Mouse (Mus musculus) MEL (cell line): ENCODE results near the gene Cby3. TPM values are rescaled to one million over a fixed set of nuclear protein-coding genes. Genes with fewer than 3 reads are reported as not detected.

Experiments
- DNase-seq: peaks from one replicate; pipeline ENCODE4 v3.0.0; 2011; ENCODE audit warnings: low read depth, low spot score
- H3K27ac ChIP-seq: 2 replicates; pipeline ENCODE4 v1.5.1; 2012; ENCODE audit warnings: low read depth, mild to moderate bottlenecking, control low read depth, low read length, moderate library complexity; ENCODE audit not compliant: control insufficient read depth
- H3K27me3 ChIP-seq, 2 experiments: fragments of 150-350 bp in 1 of 2; sonication (generic) in 1 of 2; 2 replicates each; pipeline ENCODE4 v1.6.1; 2012; ENCODE audit warnings: low read length in 2 of 2, mild to moderate bottlenecking in 2 of 2, improper control_type of control experiment in 1 of 2, moderate library complexity in 1 of 2; ENCODE audit not compliant: insufficient read depth in 2 of 2, control insufficient read depth in 1 of 2
- H3K36me3 ChIP-seq, 2 experiments: 2 replicates each; pipeline ENCODE4 v1.6.1; 2012 to 2014; ENCODE audit warnings: low read length in 2 of 2, improper control_type of control experiment in 1 of 2, inconsistent platforms in 1 of 2, mild to moderate bottlenecking in 1 of 2; ENCODE audit not compliant: insufficient read depth in 2 of 2, control insufficient read depth in 1 of 2
- H3K4me1 ChIP-seq, 2 experiments: fragments of 150-350 bp in 1 of 2; sonication (generic) in 1 of 2; 2 replicates each; pipeline ENCODE4 v1.6.1; 2012; ENCODE audit warnings: low read length in 2 of 2, improper control_type of control experiment in 1 of 2, mild to moderate bottlenecking in 1 of 2; ENCODE audit not compliant: insufficient read depth in 2 of 2, control insufficient read depth in 1 of 2
- H3K4me3 ChIP-seq, 2 experiments: fragments of 150-350 bp in 1 of 2; sonication (generic) in 1 of 2; 2 replicates each; pipeline ENCODE4 v1.5.1; 2012; ENCODE audit warnings: low read depth in 2 of 2, low read length in 2 of 2, mild to moderate bottlenecking in 2 of 2, moderate library complexity in 2 of 2, control low read depth in 1 of 2, improper control_type of control experiment in 1 of 2; ENCODE audit not compliant: control insufficient read depth in 1 of 2, insufficient read depth in 1 of 2
- H3K79me2 ChIP-seq: 2 replicates; pipeline ENCODE4 v1.6.1; 2012; ENCODE audit warnings: mild to moderate bottlenecking, low read length, moderate library complexity; ENCODE audit not compliant: control insufficient read depth, poor library complexity, insufficient read depth
- H3K9ac ChIP-seq: 2 replicates; pipeline ENCODE4 v1.6.1; 2012; ENCODE audit warnings: low read depth, mild to moderate bottlenecking, control low read depth, low read length, moderate library complexity; ENCODE audit not compliant: control insufficient read depth, poor library complexity, severe bottlenecking
- H3K9me3 ChIP-seq: fragments of 150-350 bp; sonication (generic); replicated peaks from 2 replicates; pipeline ENCODE4 v1.6.1; 2012; ENCODE audit warnings: mild to moderate bottlenecking, low read length, improper control_type of control experiment, moderate library complexity; ENCODE audit not compliant: insufficient read depth
- BHLHE40 ChIP-seq: IDR thresholded peaks from 2 replicates; pipeline ENCODE4 v1.6.1; 2012; ENCODE audit warnings: low read depth, mild to moderate bottlenecking, inconsistent platforms, low read length, improper control_type of control experiment, borderline replicate concordance
- CTCF ChIP-seq, 3 experiments: IDR thresholded peaks in 2 of 3; conservative IDR thresholded peaks in 1 of 3; 2 replicates each; pipeline ENCODE4 v1.5.1; 2011 to 2012; ENCODE audit warnings: low read length in 3 of 3, low read depth in 2 of 3, mild to moderate bottlenecking in 2 of 3, improper control_type of control experiment in 1 of 3, inconsistent platforms in 1 of 3, mixed read lengths in 1 of 3, moderate library complexity in 1 of 3; ENCODE audit not compliant: control insufficient read depth in 1 of 3, insufficient read depth in 1 of 3, poor library complexity in 1 of 3, severe bottlenecking in 1 of 3
- ETS1 ChIP-seq: IDR thresholded peaks from 2 replicates; pipeline ENCODE4 v1.6.1; 2012; ENCODE audit warnings: low read depth, mild to moderate bottlenecking, inconsistent platforms, low read length, improper control_type of control experiment, moderate library complexity
- GABPA ChIP-seq: IDR thresholded peaks from 2 replicates; pipeline ENCODE4 v1.6.1; 2012; ENCODE audit warnings: low read depth, mild to moderate bottlenecking, inconsistent platforms, low read length, improper control_type of control experiment, moderate library complexity
- JUND ChIP-seq: IDR thresholded peaks from 2 replicates; pipeline ENCODE4 v1.6.1; 2011; ENCODE audit warnings: low read depth, mild to moderate bottlenecking, improper control_type of control experiment, low read length
- MAZ ChIP-seq: IDR thresholded peaks from 2 replicates; pipeline ENCODE4 v1.6.1; 2012; ENCODE audit warnings: low read depth, mild to moderate bottlenecking, inconsistent platforms, low read length, improper control_type of control experiment
- MYC ChIP-seq: IDR thresholded peaks from 2 replicates; pipeline ENCODE4 v1.6.1; 2011; ENCODE audit warnings: low read depth, mild to moderate bottlenecking, low read length, improper control_type of control experiment, moderate library complexity
- POLR2AphosphoS5 ChIP-seq: IDR thresholded peaks from 2 replicates; pipeline ENCODE4 v1.6.1; 2012; ENCODE audit warnings: low read depth, borderline replicate concordance, mild to moderate bottlenecking, inconsistent platforms, low read length, moderate library complexity, mixed read lengths
- RAD21 ChIP-seq: IDR thresholded peaks from 2 replicates; pipeline ENCODE4 v1.6.1; 2011; ENCODE audit warnings: mild to moderate bottlenecking, low read depth, low read length, improper control_type of control experiment
- RCOR1 ChIP-seq: IDR thresholded peaks from 2 replicates; pipeline ENCODE4 v1.6.1; 2012; ENCODE audit warnings: low read depth, mild to moderate bottlenecking, inconsistent platforms, low read length, improper control_type of control experiment
- SMC3 ChIP-seq: IDR thresholded peaks from 2 replicates; pipeline ENCODE4 v1.6.1; 2011; ENCODE audit warnings: low read depth, low read length, improper control_type of control experiment
- TAL1 ChIP-seq: IDR thresholded peaks from 2 replicates; pipeline ENCODE4 v1.6.1; 2012; ENCODE audit warnings: mild to moderate bottlenecking, inconsistent platforms, low read length, moderate library complexity, mixed read lengths
- TBP ChIP-seq: IDR thresholded peaks from 2 replicates; pipeline ENCODE4 v1.8.0; 2011; ENCODE audit warnings: low read depth, low read length, improper control_type of control experiment
- TCF12 ChIP-seq: IDR thresholded peaks from 2 replicates; pipeline ENCODE4 v1.6.1; 2014; ENCODE audit warnings: low read depth, mild to moderate bottlenecking, inconsistent platforms, low read length, improper control_type of control experiment, moderate library complexity
- USF1 ChIP-seq: IDR thresholded peaks from 2 replicates; pipeline ENCODE4 v1.6.1; 2014; ENCODE audit warnings: low read depth, mild to moderate bottlenecking, inconsistent platforms, low read length, improper control_type of control experiment, moderate library complexity
- USF2 ChIP-seq, 2 experiments: IDR thresholded peaks; 2 replicates each; pipeline ENCODE4 v1.6.1; 2011 to 2012; ENCODE audit warnings: improper control_type of control experiment in 2 of 2, low read length in 2 of 2, borderline replicate concordance in 1 of 2, inconsistent platforms in 1 of 2, low read depth in 1 of 2, mild to moderate bottlenecking in 1 of 2; ENCODE audit not compliant: insufficient read depth in 1 of 2
- ZC3H11A ChIP-seq: IDR thresholded peaks from 2 replicates; pipeline ENCODE4 v1.6.1; 2012; ENCODE audit warnings: low read depth, mild to moderate bottlenecking, inconsistent platforms, low read length, improper control_type of control experiment
- ZKSCAN1 ChIP-seq: IDR thresholded peaks from 2 replicates; pipeline ENCODE4 v1.6.1; 2012; ENCODE audit warnings: low read depth, mild to moderate bottlenecking, inconsistent platforms, low read length, improper control_type of control experiment, moderate library complexity
- polyA plus RNA-seq, 2 experiments: library from polyadenylated mRNA; stranded (reverse) in 1 of 2; unstranded in 1 of 2; fragments of >175 nt in 1 of 2; fragments of >200 nt in 1 of 2; gene quantifications; 2 replicates each; pipeline versions ENCODE4 v1.2.1 to v1.2.4; 2012; ENCODE audit warnings: low replicate concordance in 2 of 2, low read depth in 1 of 2; ENCODE audit not compliant: insufficient read length in 2 of 2, insufficient read depth in 1 of 2, missing spikeins in 1 of 2
- total RNA-seq: library from RNA; depleted of rRNA; stranded (reverse); fragments of 300-350 nt; gene quantifications from 2 replicates; pipeline ENCODE4 v1.2.3, GENCODE M21; 2012

The Cby3 gene
- total and polyA plus RNA-seq, 3 experiments, result 0.23 to 0.31 TPM; not detected in 1

- no peaks in the 10 kb centered on the region for H3K9me3 ChIP-seq
- H3K4me1 ChIP-seq, result peaks cover 11 to 25% of the 10 kb centered on the region in 2 experiments
- TF ChIP-seq JUND (no peak), CTCF (IDR thresholded peaks at IDR 0.05 in 2 of 3, conservative IDR thresholded peaks at IDR 0.05 in 1 of 3; ENCODE audit: control insufficient read depth in 1 of 3, insufficient read depth in 1 of 3, low read depth in 2 of 3, low read length in 3 of 3, poor library complexity in 1 of 3, severe bottlenecking in 1 of 3) (no peak), ZC3H11A (no peak), USF1 (no peak), USF2 (IDR thresholded peaks at IDR 0.05; ENCODE audit: borderline replicate concordance in 1 of 2, insufficient read depth in 1 of 2, low read depth in 1 of 2, low read length in 2 of 2) (no peak), ETS1 (no peak), RCOR1 (no peak), TCF12 (no peak), POLR2AphosphoS5 (no peak), TBP (no peak), RAD21 (no peak), MAZ (no peak), SMC3 (no peak)
- no peak overlapping the region for H3K4me3 ChIP-seq
- no peak overlapping the region for H3K9ac ChIP-seq
- peaks cover 22% of the 10 kb centered on the region for H3K79me2 ChIP-seq
- H3K27ac ChIP-seq, result no peak overlapping the region
- H3K27me3 ChIP-seq, result no peaks in the 10 kb centered on the region
- H3K36me3 ChIP-seq, result peaks cover 9 to 29% of the 10 kb centered on the region in 2 experiments
- DNase-seq, result no peak
These were observed 20.2 kb downstream of the Cby3 start for GRCm38 (mm10) chr11:50374286-50375015.

- DNase-seq, result no peak
- Histone ChIP-seq H3K9ac (no peak overlapping the region), H3K4me3 (no peak overlapping the region), H3K79me2 (peaks cover 27% of the 10 kb centered on the region), H3K27me3 (no peaks in the 10 kb centered on the region), H3K36me3 (peaks cover 19 to 29% of the 10 kb centered on the region in 2 experiments), H3K4me1 (peaks cover 6 to 20% of the 10 kb centered on the region in 2 experiments), H3K9me3 (no peaks in the 10 kb centered on the region), H3K27ac (no peak overlapping the region)
- TF ChIP-seq TAL1 (no peak), JUND (no peak), BHLHE40 (no peak), GABPA (no peak), ZKSCAN1 (no peak), MYC (no peak)
These were observed 21.2 kb downstream of the Cby3 start for GRCm38 (mm10) chr11:50375421-50375820.
